Mouse (Mus musculus): Measurements from ENCODE around the gene Ppp2r5a. TPM values are rescaled to one million over a fixed set of nuclear protein-coding genes. Genes with fewer than 3 reads are reported as not detected.

Gene Ppp2r5a
- total RNA-seq, 2 experiments from 2014 or later = 225 TPM

GRCm38 (mm10) chr1:191326233-191326882 is 76.7 kb downstream of the Ppp2r5a start:
- DNase-seq = peak; percentile 55

DNA sequence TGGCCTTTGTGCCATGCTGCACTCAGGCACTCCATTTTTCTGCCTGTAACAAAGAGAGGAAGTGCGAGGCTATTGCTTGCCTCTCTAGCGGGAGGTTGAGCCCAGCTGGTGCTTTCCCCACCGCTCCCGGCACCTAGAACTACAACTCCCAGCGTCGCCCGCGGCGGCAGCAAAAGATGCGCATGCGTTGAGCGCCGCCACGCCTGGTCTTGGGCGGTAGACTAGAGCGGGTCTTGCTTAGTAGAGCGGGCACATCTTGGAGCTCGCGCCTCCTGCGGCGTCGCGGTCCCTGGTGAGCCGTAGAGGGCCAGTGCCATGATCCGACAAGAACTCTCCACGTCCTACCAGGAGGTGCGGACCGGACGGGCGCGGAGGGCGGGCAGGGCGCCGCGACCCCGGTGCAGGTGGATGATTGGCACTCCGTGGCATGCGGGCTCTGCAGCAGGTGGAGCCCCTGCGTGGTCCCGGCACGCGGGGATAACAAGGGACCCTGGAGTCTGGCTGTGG is 77.3 kb downstream of the Ppp2r5a start, which contains the start of gene Tmem206:
Tmem206 (plus strand) TSS at position 187 of the 507 bp plus-strand sequence.
- peak; percentile 97 for DNase-seq

DNA sequence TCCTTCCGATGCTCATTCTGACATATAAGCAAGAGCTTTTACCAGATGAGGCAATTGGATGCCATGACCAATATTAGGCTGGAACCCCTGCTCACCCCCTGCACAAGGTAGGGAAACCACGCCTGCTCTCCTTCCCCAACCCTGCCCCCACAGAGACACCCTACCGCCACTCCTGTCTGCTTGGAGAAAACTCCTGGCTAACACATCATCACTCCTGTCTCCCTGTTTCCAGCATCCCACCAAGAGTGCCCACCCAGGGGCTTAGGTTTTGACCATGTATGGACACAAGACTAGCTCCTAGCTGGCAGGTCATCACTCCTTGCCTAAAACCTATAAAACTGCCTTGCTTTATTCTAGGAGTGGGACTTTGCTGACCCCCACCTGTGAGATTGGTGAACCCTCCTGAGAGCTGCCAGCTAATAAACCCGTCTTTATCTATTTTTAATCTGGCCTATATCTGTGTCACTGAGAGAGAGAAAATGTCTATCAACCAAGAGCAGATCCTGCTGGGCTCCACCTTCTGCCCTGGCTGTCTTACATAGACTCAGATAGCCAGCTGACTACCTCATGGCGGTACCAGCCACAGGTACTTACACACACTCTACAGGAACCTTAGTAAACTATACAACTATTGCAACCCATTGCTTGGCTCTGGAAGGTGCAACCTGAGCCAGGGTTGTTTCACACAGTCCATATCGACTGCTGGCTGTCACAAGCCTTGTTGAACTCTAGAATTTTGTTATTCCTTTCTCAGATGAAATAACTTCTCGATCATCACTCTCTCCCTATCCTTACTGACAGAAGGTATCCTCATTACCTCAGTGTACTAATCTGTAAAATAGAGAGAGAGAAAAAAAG is 78.1 kb downstream of the Ppp2r5a start:
- no peak for DNase-seq

- DNase-seq = no peak
Observed at GRCm38 (mm10) chr1:191323381-191323780, 79.7 kb downstream of the Ppp2r5a start.

DNA sequence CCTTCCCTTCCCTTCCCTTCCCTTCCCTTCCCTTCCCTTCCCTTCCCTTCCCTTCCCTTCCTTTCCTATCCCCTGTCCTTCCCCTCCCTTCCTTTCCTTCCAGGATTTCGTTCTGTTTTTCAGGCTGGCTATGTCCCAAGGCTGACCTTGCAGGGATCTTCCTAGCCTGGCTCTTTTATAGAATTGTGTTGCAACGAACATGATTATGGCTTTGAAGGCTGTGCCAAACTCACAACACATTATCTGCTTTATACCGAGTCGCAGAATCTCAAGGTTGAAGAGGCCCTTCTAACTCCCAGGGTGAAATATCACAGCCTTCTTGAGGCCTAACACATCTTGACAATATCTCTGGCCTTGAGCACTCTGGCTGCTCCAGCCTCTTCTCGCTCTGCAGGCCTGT is 84.4 kb downstream of the Ppp2r5a start:
- peak; percentile 79 for DNase-seq

- peak; percentile 87 for DNase-seq
Observed at GRCm38 (mm10) chr1:191317591-191318196, 85.4 kb downstream of the Ppp2r5a start, which contains the start of gene Nenf. TSS of gene Nenf (minus strand) at chr1:191318194.

DNA sequence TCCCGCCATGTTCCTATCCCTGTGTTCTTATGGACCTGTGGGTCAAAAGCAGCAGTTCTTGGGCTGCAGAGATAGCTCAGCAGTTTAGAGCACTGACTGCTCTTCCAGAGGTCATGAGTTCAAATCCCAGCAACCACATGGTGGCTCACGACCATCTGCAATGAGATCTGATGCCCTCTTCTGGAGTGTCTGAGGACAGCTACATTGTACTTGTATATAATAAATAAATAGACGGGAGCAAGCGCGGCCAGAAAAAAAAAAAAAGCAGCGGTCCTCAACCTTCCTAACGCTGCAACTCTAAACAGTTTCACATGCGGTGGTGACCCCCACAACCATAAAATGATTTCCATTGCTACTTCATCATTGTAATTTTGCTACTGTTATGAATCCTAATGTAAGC is 86.3 kb downstream of the Ppp2r5a start:
- no peak for DNase-seq

DNA sequence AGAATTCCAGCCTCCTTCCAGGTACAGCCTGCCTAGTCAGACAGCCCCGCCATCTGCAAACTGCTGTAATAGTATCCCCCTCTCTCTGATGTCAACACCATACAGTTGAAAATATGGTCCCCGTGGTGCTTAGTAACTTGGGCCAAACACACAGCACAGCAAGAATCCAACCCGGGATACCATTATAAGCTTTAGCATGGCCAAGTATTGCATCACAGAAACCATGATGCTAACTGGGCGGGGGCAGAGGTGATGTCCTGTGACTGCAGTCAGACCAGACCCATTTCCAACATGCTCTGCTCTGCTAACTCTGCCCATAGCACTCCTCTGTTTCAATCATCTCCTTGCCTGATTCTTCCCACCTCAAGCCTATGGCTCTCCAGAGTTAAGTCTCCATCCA is 89.1 kb downstream of the Ppp2r5a start:
- DNase-seq = no peak

- DNase-seq = no peak
Observed at GRCm38 (mm10) chr1:191313158-191313557, 89.9 kb downstream of the Ppp2r5a start.

DNA sequence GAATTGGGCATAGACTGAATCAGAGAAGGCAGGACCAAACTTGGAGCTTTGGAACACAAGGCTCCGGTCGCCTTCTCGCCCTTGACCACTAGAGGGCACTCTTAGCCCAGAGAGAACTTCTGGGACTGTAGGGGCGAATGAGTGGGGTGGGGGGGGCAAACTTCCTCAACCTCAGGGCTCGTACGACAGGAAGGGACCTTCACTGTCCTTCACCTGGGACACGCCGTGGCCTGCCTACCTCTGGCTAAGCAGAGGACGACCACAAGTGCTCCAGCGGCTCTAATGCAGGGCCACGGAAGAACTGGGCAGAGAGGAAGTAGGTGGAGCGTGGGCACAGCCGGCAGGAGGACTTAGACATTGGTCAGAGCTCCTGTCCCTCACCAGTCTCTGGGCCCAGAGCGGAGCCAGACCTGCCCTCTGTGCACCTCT is 90.5 kb downstream of the Ppp2r5a start:
- DNase-seq = peak; percentile 91

DNA sequence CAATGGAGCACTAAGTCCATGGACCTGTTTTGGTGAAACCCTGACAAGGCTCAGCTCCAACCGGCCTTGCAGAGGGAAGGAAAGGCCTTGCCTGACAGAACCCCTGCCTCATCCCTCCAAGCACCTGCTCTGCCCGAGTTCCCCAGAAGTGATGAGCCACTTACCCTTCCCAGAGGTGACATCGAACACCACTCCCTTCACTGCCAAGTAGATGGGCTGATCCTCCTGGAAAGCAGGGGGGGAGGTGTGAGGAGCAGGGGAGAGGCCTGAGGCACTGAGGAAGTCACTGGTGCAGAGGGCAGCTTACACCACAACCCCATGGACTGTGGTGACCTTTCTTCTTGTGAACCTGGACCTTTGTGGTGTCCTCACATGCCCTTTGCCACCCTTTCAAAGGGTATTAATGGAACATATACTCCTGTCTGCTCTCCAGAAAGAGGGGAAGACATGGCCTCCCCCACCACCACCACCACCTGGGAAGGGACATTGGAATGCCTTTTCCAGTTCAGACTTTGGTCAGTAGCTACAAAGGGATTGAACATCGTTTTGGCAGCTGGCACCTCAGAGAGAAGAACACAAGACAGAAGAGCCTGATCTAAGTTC is 91.7 kb downstream of the Ppp2r5a start:
- DNase-seq = no peak

GRCm38 (mm10) chr1:191307766-191308455 is 95.2 kb downstream of the Ppp2r5a start:
- no peak for DNase-seq

DNA sequence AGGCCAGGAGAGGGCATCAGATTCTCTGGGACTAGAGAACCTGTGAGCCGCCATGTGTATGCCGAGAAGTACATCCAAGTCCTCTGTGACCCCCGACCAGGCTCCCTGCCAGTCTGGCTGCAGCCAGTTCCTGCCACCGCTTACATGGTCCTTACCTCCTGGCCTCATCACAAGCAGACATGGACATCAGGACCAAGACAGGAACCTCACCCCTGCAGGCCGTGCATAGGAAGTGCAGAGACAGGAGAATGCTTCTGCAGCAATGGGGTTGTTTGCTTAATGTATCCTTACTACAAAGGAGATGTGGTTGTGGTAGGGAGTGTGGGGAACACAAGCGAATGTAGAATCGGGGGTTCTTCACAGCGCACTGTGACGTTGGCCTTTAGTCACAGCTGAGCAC is 96.8 kb downstream of the Ppp2r5a start:
- DNase-seq = no peak

DNA sequence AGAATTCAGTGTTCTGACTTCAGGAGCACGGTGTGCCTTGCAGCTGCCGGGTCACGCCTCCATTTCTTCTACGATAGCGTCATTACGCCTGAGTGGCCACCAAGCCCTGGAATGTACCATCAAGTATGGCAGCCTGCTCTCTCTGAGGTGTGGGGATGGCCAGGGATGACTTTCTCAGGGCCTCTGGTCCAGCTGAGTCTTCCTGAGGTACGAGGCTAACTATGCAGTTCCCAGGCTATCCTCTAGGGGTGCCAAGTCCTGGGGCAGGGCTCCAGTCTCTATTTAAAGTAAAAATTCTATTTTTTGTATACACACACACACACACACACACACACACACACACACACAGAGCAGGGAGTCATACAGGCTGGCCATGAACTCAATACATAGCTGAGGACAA is 97.5 kb downstream of the Ppp2r5a start:
- DNase-seq = no peak

DNA sequence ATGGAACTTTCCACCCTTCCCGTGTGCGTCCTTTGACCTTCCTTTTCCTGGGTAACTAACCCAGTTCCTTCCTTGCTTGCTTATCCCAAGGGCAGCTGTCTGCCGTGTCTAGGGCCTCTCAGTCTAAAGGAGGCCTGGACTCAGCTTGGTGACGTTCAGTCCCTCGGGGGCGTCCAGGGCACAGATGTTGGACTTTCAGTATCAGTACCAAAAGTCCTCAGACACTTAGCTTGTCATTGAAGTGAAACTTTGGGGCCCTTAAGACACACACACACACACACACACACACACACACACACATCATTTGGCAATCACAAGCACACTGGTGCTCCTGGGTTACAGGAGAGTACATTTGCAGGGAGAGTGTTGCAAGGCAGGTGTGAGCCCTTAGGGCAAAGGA is 98.9 kb downstream of the Ppp2r5a start:
- DNase-seq = peak; percentile 54

GRCm38 (mm10) chr1:191303736-191304135 is 99.3 kb downstream of the Ppp2r5a start:
- no peak for DNase-seq

Other genes with a start within 250 kb of the Ppp2r5a start
- not detected for gene Fam71a, start 238.5 kb downstream of the Ppp2r5a start, total RNA-seq (2021)
- 1 to 10 TPM; 1.2 to 5.4 TPM for gene Atf3, start 185.2 kb downstream of the Ppp2r5a start, total RNA-seq (2021)
- gene Nenf, start 85.1 kb downstream of the Ppp2r5a start, total RNA-seq (2021) = 10 to 100 TPM; 97.5 to 97.6 TPM
- gene Tmem206, start 77.4 kb downstream of the Ppp2r5a start, total RNA-seq (2021) = 1 to 10 TPM; 5.8 to 6.7 TPM
- gene Dtl, start 172.3 kb upstream of the Ppp2r5a start, total RNA-seq (2021) = 10 to 100 TPM in 1 of 2 experiments, 1 to 10 TPM in 1; 7.8 to 11.9 TPM
- 10 to 100 TPM; 33.8 to 36.4 TPM for gene Ints7, start 172.4 kb upstream of the Ppp2r5a start, total RNA-seq (2021)